Mouse (Mus musculus): ENCODE measurements around the gene Dapk2. TPM values are rescaled to one million over a fixed set of nuclear protein-coding genes. Genes with fewer than 3 reads are reported as not detected.

The Dapk2 gene
- total RNA-seq, 2 experiments from 2014 or later, result 1.6 to 2.6 TPM

DNA sequence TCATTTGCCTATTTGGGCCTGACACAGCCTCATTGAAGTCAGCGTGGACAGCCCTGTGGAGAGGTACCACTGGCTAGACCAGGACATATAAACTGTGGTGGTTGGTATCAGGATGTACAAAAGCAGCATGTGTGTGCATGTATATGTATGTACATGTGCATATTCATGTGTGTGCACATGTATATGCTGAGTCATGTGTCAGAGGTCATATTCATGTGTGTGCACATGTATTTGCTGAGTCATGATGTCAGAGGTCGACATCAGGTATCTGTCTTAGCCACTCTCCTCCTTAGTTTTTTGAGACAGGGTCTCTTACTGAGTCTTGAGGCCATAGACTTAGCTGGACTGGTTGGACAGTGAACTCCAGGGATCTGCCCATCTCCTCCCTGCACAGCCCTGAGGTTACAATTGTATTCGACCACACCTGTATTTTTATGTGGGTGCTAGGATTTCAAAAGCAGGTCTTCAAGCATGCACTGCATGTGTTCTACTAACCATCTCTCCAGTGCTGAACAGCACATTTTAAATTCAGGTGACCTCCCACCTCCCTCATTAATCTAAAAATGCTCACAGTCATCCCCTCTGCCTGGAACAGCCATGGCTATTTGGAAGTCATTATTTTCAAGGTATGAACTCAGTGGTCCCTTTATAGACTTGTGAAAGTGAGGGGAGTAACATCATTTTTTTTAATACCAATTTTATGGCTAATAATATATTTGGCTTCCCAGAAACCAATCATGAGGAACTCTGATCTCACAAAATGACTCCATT, 146.5 kb downstream of the Dapk2 start:
- no peak for ATAC-seq (ENCODE audit: poor library complexity, severe bottlenecking)

DNA sequence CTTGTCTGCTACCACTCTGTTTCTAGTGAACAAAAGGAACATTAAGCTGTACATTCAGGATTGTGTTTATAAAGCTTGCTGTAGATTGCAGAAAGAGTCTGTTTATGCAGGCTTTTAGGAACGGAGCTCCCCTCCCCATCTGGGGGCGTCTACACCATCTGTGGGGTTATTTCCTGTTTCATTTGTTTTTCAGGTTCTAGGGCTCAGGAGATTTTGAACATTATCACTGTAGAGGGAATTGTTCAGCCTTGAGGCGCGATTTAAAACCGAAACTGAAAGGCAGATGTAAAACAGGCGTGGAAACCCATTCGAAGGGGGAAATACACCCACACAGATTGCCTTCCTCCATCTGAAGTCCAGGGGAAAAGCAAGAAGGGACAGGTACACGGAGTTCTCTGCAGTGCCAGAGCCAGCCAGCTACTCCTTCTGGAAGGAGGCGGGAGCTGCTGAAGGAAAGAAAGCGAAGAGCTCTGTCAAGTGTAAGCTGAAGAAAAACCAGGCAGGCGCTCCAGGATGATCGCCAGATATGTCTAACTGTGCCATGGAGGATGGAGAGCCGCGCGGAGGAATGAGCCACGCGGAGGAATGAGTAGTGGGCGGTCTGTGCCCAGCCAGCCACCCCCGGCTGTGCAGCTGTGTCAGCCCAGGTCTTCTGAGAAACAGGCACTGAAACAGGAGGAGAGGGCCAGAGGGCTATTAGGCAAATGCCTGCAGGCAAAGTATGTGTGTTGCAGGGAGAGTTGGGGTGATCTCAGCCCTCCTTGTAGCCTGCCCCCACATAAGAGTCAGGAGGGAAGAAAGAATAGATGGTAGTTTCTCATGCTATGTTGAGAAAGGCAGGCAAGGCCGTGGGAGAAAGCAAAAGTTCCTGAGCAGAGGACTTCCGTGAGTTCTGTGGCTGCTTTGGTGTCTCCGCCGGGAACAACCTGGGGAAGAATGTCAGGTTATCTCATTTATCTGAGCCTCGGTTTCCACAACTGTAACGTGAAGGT, 147.4 kb downstream of the Dapk2 start:
- peak; percentile 73 for ATAC-seq (ENCODE audit: poor library complexity, severe bottlenecking)

DNA sequence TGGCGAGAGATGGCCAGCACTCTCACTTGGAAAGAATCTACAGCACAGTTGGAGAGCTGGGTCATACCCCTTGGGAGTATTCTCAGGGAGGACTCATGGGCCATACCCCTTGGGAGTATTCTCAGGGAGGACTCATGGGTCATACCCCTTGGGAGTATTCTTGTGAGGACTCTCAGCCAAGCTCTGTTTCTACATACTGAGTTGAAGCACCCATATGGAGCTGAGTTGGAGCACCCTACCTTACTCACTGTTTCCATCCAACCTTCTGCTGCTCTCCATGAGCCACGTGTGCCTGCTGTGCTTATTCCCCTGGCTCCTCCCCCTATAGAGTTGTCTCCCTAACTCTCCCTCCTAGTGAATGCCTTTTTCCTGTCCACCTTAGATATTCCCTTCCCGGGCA, 148.4 kb downstream of the Dapk2 start:
- no peak for ATAC-seq (ENCODE audit: poor library complexity, severe bottlenecking)

DNA sequence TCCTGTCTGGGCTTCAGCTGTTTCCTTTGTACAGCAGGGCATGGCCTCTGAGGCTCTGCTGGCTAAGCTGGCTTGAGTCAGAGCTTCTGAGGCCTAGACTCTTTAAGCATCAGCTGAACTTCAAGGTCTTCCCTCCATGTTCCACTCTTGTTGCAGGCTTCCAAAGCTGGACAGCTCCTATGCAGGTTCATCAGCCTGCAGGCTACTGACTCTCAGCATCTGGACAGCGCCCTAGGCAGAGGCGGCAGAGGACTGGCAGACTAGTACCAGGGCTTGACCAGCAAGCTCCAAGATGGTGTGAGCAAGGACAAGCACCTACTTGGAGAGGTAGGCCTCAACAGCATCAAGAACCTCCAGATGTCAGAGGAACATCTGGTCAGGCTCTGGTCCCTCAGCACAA, 149.3 kb downstream of the Dapk2 start:
- ATAC-seq (ENCODE audit: poor library complexity, severe bottlenecking), result no peak

DNA sequence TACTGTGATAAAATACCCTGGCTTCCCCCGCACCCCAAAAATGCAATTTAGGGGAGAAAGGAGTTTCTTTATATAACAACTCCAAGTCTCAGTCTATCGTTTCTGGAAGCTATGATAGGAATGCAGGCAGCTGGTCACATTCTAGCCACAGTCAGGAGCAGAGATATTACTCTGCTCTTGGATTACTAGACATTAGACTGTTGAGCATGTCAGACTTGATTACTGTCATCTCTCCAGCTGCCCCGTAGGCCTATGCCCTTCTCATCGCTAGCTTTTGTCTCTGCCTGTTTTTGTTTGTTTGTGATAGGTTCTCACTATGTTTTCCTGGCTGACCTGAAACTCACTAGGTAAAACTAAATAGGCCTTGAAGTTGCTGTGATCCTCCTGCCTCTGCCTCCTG, 150.7 kb downstream of the Dapk2 start:
- no peak for ATAC-seq (ENCODE audit: poor library complexity, severe bottlenecking)

DNA sequence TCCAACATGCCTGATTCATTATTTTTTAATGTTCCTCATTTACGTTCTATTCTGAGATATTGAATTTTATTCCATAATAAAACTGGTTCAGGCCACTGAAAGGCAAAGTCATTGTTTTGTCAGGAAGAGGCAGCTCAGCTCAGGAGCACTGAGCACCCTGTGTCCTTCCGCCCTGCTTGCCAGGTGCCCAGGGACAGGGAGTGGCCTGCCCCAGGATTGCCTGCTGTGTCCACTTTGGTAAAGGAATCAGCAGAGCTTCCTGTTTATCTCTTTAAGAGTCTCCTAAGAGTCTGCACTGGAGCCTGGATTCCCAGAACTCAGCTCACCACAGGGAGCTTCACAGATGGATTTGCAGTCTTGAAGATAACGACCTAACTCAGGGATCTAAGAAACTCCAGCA, 153.4 kb downstream of the Dapk2 start:
- no peak for ATAC-seq (ENCODE audit: poor library complexity, severe bottlenecking)

DNA sequence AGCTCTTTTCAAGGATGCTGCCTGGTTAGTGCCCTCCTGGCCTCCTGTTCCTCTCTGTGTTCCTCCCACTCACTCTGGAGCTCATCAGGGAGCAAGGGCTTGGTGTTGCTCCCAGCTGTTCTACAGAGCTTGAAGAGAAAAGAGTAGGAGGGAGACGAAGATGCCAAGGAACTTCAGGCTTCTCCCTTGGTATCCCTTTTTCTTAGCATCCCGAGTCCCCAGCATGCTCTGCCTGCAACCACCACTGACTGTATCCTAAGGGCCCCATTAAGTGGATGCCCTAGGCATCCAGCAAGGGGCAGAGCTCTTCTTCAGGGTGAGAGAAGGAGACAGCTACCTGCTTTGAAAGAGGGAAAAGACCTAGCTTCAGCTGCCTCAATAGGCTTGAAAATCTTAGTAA, 158.6 kb downstream of the Dapk2 start:
- no peak for ATAC-seq (ENCODE audit: poor library complexity, severe bottlenecking)

Other genes with a start within 250 kb of the Dapk2 start
- gene Trip4, start 249.4 kb upstream of the Dapk2 start, total RNA-seq (2015), result 17.7 and 23.0 TPM in 2 replicates
- gene Trip4, start 249.4 kb upstream of the Dapk2 start, total RNA-seq (2017), result 23.8 and 27.9 TPM in 2 replicates
- 25.0 and 31.0 TPM in 2 replicates for gene Csnk1g1, start 249.3 kb upstream of the Dapk2 start, total RNA-seq (2015)
- gene Csnk1g1, start 249.3 kb upstream of the Dapk2 start, total RNA-seq (2017), result 22.3 and 34.3 TPM in 2 replicates
- gene Ppib, start 98.0 kb upstream of the Dapk2 start, total RNA-seq (2015), result 420 TPM in 2 replicates
- gene Ppib, start 98.0 kb upstream of the Dapk2 start, total RNA-seq (2017), result 677 and 751 TPM in 2 replicates
- gene Snx22, start 88.5 kb upstream of the Dapk2 start, total RNA-seq (2015), result 0.21 TPM in 1 of 2 replicates, not detected in the other
- gene Snx22, start 88.5 kb upstream of the Dapk2 start, total RNA-seq (2017), result 0.37 and 0.77 TPM in 2 replicates
- gene Snx1, start 31.6 kb upstream of the Dapk2 start, total RNA-seq (2015), result 104 and 105 TPM in 2 replicates
- 203 and 217 TPM in 2 replicates for gene Snx1, start 31.6 kb upstream of the Dapk2 start, total RNA-seq (2017)
- 383 and 455 TPM in 2 replicates for gene Ciao2a, start 31.6 kb upstream of the Dapk2 start, total RNA-seq (2015)
- gene Ciao2a, start 31.6 kb upstream of the Dapk2 start, total RNA-seq (2017), result 259 and 261 TPM in 2 replicates
- 38.5 and 42.3 TPM in 2 replicates for gene Herc1, start 192.2 kb downstream of the Dapk2 start, total RNA-seq (2015)
- gene Herc1, start 192.2 kb downstream of the Dapk2 start, total RNA-seq (2017), result 71.7 and 82.0 TPM in 2 replicates

Data from megakaryocyte, adult 5-6 weeks (primary cell).